Mouse (Mus musculus): Measurements from ENCODE around the gene Lin28b. TPM values are rescaled to one million over a fixed set of nuclear protein-coding genes. Genes with fewer than 3 reads are reported as not detected.
"Not testable (repeated sequence)": the region's sequence is repeated elsewhere in the genome, so short reads cannot be mapped to it uniquely, and the experiment has no call there.

Lin28b gene
- polyA plus RNA-seq, 1 experiment from 2014 or later: 6.2 TPM

- no peaks in the 10 kb centered on the region for H3K36me3 ChIP-seq (ENCODE audit: control insufficient read depth, insufficient read depth, low read length)
- H3K27me3 ChIP-seq (replicated peaks; ENCODE audit: control insufficient read depth, insufficient read depth, low read length): no peaks in the 10 kb centered on the region
- 91% methylated on average over 3 of the region's 3 CpGs for WGBS
- H3K4me1 ChIP-seq (ENCODE audit: control insufficient read depth, insufficient read depth, low read depth, low read length): no peaks in the 10 kb centered on the region
- no peak for ATAC-seq
- H3K27ac ChIP-seq (ENCODE audit: low read depth, low read length): no peak overlapping the region
- H3K4me3 ChIP-seq (ENCODE audit: low read length): no peak overlapping the region
- no peak overlapping the region for H3K4me2 ChIP-seq (ENCODE audit: low read length)
- no peaks in the 10 kb centered on the region for H3K9me3 ChIP-seq (ENCODE audit: control insufficient read depth, low read length)
- H3K9ac ChIP-seq (ENCODE audit: low read depth, low read length): no peak overlapping the region
Observed at GRCm38 (mm10) chr10:45378269-45378668, 107.9 kb downstream of the Lin28b start.

DNA sequence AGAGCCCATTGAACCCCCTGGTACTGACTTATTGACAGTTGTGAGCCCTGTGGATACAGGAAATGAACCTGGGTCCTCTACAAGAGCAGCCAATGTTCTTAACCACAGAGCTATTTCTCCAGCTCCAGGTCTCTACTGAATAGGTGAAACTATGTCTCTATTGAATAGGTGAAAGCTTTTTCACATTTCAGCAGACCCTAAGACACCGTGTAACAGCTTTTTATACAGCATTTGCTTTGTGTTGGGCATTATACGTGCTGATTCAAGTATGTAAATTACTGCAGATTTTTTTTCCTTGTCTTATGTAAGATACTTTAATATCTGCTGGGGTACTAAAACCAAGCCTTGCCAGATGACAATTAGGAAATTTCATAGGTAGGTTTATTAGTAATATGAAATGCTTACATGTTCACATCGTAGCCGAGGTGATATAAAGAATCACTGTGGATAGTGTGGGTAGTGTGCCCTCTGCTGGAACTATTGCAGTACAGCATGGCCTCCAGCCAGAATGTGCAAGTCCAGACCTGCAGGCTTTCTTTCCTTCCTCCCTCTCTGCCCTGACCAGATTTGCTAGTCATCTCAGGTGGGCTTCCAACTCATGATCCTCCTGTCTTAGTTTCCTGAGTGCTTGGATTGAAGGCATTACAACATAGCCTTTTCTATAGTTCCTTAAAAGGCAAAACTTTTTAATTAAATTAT, 113.1 kb downstream of the Lin28b start:
- Histone ChIP-seq H3K4me1 (ENCODE audit: control insufficient read depth, insufficient read depth, low read depth, low read length) (no peaks in the 10 kb centered on the region; the same call in 1 of the 2 replicates), H3K27ac (ENCODE audit: low read depth, low read length) (no peak overlapping the region), H3K4me3 (ENCODE audit: low read length) (no peak overlapping the region), H3K9ac (ENCODE audit: low read depth, low read length) (no peak overlapping the region), H3K36me3 (ENCODE audit: control insufficient read depth, insufficient read depth, low read length) (no peaks in the 10 kb centered on the region), H3K9me3 (ENCODE audit: control insufficient read depth, low read length) (no peaks in the 10 kb centered on the region), H3K27me3 (replicated peaks; ENCODE audit: control insufficient read depth, insufficient read depth, low read length) (no peaks in the 10 kb centered on the region), H3K4me2 (ENCODE audit: low read length) (no peak overlapping the region)
- WGBS: 42% methylated on average over 4 of the region's 4 CpGs
- peak; percentile 91 for ATAC-seq

DNA sequence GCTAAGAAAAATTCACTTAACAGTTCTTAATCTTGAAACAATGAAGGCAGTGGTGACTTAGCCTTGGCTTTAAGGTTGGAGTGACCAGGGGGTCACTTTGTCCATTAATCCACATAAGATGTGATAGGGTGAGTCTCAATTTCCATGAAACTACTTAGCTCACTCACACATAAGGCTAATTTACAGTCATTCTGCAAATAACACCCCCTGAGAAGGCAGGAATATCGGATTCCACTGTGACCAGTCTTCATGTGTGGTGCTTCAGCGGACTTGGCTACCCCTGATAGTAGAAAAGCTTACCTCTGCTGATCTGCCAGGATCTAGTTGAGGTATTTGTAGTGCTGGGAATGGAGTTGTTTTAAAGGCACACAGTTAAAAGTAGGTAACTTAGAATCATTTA, 115.7 kb downstream of the Lin28b start:
- no peaks in the 10 kb centered on the region; the same call in 1 of the 2 replicates for H3K4me1 ChIP-seq (ENCODE audit: control insufficient read depth, insufficient read depth, low read depth, low read length)
- H3K4me2 ChIP-seq (ENCODE audit: low read length): no peak overlapping the region
- no peak overlapping the region for H3K9ac ChIP-seq (ENCODE audit: low read depth, low read length)
- H3K36me3 ChIP-seq (ENCODE audit: control insufficient read depth, insufficient read depth, low read length): no peaks in the 10 kb centered on the region
- WGBS: 86% methylated on average over 2 of the region's 2 CpGs
- no peaks in the 10 kb centered on the region for H3K27me3 ChIP-seq (replicated peaks; ENCODE audit: control insufficient read depth, insufficient read depth, low read length)
- no peak overlapping the region for H3K4me3 ChIP-seq (ENCODE audit: low read length)
- H3K27ac ChIP-seq (ENCODE audit: low read depth, low read length): no peak overlapping the region
- ATAC-seq: no peak
- H3K9me3 ChIP-seq (ENCODE audit: control insufficient read depth, low read length): no peaks in the 10 kb centered on the region

DNA sequence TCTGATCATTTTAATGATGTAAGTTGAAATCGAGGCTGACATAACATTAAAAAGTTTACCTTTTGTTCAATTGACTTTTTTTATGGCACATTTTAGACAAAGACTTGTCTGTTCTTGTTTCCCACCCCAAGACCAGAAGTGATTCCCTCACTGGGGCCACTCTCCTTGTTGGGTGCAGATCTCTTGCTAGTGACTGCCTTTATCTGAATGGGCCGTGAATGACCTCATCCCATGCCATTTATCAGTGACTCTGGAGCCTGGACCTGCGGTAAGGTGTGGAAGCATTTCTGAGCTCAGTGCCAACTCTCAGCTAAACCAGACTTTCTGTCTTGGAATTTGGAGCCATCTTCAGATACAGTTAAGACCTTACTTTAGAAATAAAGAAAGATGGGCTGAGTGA, 116.6 kb downstream of the Lin28b start:
- H3K4me1 ChIP-seq (ENCODE audit: control insufficient read depth, insufficient read depth, low read depth, low read length): no peaks in the 10 kb centered on the region; the same call in 1 of the 2 replicates
- H3K9ac ChIP-seq (ENCODE audit: low read depth, low read length): no peak overlapping the region
- ATAC-seq: no peak
- H3K27me3 ChIP-seq (replicated peaks; ENCODE audit: control insufficient read depth, insufficient read depth, low read length): no peaks in the 10 kb centered on the region
- H3K4me3 ChIP-seq (ENCODE audit: low read length): no peak overlapping the region
- no peak overlapping the region for H3K4me2 ChIP-seq (ENCODE audit: low read length)
- H3K9me3 ChIP-seq (ENCODE audit: control insufficient read depth, low read length): no peaks in the 10 kb centered on the region
- H3K36me3 ChIP-seq (ENCODE audit: control insufficient read depth, insufficient read depth, low read length): no peaks in the 10 kb centered on the region
- WGBS: 88% methylated on average over 3 of the region's 3 CpGs
- H3K27ac ChIP-seq (ENCODE audit: low read depth, low read length): no peak overlapping the region

GRCm38 (mm10) chr10:45366987-45367705, 119.0 kb downstream of the Lin28b start:
- peak; percentile 19; the same call in 1 of the 2 replicates for ATAC-seq
- WGBS: 80% methylated on average over 17 of the region's 17 CpGs
- Histone ChIP-seq H3K4me2 (ENCODE audit: low read length) (no peak overlapping the region), H3K9ac (ENCODE audit: low read depth, low read length) (no peak overlapping the region), H3K27ac (ENCODE audit: low read depth, low read length) (no peak overlapping the region), H3K4me3 (ENCODE audit: low read length) (no peak overlapping the region), H3K4me1 (ENCODE audit: control insufficient read depth, insufficient read depth, low read depth, low read length) (no peaks in the 10 kb centered on the region), H3K9me3 (ENCODE audit: control insufficient read depth, low read length) (no peaks in the 10 kb centered on the region), H3K27me3 (replicated peaks; ENCODE audit: control insufficient read depth, insufficient read depth, low read length) (no peaks in the 10 kb centered on the region), H3K36me3 (ENCODE audit: control insufficient read depth, insufficient read depth, low read length) (no peaks in the 10 kb centered on the region)

DNA sequence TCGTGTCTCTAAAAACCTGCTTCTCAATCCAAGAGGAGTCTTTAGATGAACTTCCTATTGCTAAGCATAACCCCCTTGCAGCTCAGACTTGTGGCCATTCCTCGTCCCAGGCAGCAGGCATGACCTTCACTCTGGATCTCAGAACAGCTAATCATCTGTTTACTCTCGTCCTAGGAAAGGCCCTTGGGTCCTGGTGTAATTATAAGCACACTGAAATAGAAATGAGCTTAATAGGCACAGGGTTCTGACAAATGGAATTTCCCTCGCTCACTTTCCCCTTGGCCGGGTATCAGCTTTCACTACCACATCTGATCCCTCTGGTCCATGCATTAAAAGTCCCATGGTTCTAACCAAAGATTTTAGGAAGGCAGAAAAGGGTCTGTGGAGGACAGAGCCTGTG, 122.8 kb downstream of the Lin28b start:
- no peak overlapping the region for H3K9ac ChIP-seq (ENCODE audit: low read depth, low read length)
- 0 out of 2 replicates have a peak, but pooled peaks have one; percentile 31 for ATAC-seq
- WGBS: 49% methylated on average over 5 of the region's 5 CpGs
- no peaks in the 10 kb centered on the region for H3K36me3 ChIP-seq (ENCODE audit: control insufficient read depth, insufficient read depth, low read length)
- no peaks in the 10 kb centered on the region for H3K4me1 ChIP-seq (ENCODE audit: control insufficient read depth, insufficient read depth, low read depth, low read length)
- H3K27ac ChIP-seq (ENCODE audit: low read depth, low read length): no peak overlapping the region
- no peaks in the 10 kb centered on the region for H3K27me3 ChIP-seq (replicated peaks; ENCODE audit: control insufficient read depth, insufficient read depth, low read length)
- no peaks in the 10 kb centered on the region for H3K9me3 ChIP-seq (ENCODE audit: control insufficient read depth, low read length)
- no peak overlapping the region for H3K4me2 ChIP-seq (ENCODE audit: low read length)
- no peak overlapping the region for H3K4me3 ChIP-seq (ENCODE audit: low read length)

GRCm38 (mm10) chr10:45356091-45356490, 130.1 kb downstream of the Lin28b start:
- no peak overlapping the region for H3K4me3 ChIP-seq (ENCODE audit: low read length)
- H3K9me3 ChIP-seq (ENCODE audit: control insufficient read depth, low read length): no peaks in the 10 kb centered on the region
- H3K36me3 ChIP-seq (ENCODE audit: control insufficient read depth, insufficient read depth, low read length): no peaks in the 10 kb centered on the region
- H3K27me3 ChIP-seq (replicated peaks; ENCODE audit: control insufficient read depth, insufficient read depth, low read length): no peaks in the 10 kb centered on the region
- no peak for ATAC-seq
- H3K9ac ChIP-seq (ENCODE audit: low read depth, low read length): no peak overlapping the region
- H3K27ac ChIP-seq (ENCODE audit: low read depth, low read length): no peak overlapping the region
- H3K4me2 ChIP-seq (ENCODE audit: low read length): no peak overlapping the region
- no peaks in the 10 kb centered on the region for H3K4me1 ChIP-seq (ENCODE audit: control insufficient read depth, insufficient read depth, low read depth, low read length)
- 93% methylated on average over 6 of the region's 6 CpGs for WGBS

GRCm38 (mm10) chr10:45348143-45348542, 138.1 kb downstream of the Lin28b start:
- H3K36me3 ChIP-seq (ENCODE audit: control insufficient read depth, insufficient read depth, low read length); H3K9ac ChIP-seq (ENCODE audit: low read depth, low read length); H3K27me3 ChIP-seq (replicated peaks; ENCODE audit: control insufficient read depth, insufficient read depth, low read length); H3K4me1 ChIP-seq (ENCODE audit: control insufficient read depth, insufficient read depth, low read depth, low read length); H3K9me3 ChIP-seq (ENCODE audit: control insufficient read depth, low read length); H3K4me2 ChIP-seq (ENCODE audit: low read length); H3K27ac ChIP-seq (ENCODE audit: low read depth, low read length); ATAC-seq; H3K4me3 ChIP-seq (ENCODE audit: low read length): not testable (repeated sequence)
- 92% methylated on average over 3 of the region's 3 CpGs for WGBS

DNA sequence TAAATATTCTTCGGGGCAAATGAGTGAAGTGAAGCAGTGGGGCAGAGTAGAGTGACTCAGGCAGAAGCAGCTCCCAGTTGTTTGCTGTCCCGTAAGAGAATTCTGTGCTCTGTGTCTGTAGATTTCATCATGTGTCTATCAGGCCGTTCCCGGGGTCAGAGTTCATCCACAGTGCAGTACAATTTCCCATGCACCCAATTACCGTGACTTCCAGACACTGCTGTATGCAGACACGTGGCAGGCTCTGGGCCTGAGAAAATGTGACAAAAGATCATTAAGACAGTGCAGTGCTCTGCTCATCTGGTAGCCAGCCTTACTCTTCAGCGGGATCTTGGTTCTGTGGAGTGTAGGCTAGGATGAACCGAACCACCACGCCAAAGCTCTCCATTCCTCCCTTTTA, 141.0 kb downstream of the Lin28b start:
- Histone ChIP-seq H3K36me3 (ENCODE audit: control insufficient read depth, insufficient read depth, low read length) (no peaks in the 10 kb centered on the region), H3K4me1 (ENCODE audit: control insufficient read depth, insufficient read depth, low read depth, low read length) (no peaks in the 10 kb centered on the region), H3K27me3 (replicated peaks; ENCODE audit: control insufficient read depth, insufficient read depth, low read length) (no peaks in the 10 kb centered on the region), H3K4me3 (ENCODE audit: low read length) (no peak overlapping the region), H3K4me2 (ENCODE audit: low read length) (no peak overlapping the region), H3K27ac (ENCODE audit: low read depth, low read length) (no peak overlapping the region), H3K9me3 (ENCODE audit: control insufficient read depth, low read length) (no peaks in the 10 kb centered on the region), H3K9ac (ENCODE audit: low read depth, low read length) (no peak overlapping the region)
- no peak for ATAC-seq
- WGBS: 77% methylated on average over 9 of the region's 9 CpGs
